Mouse (Mus musculus) kidney, embryonic 14.5 days (tissue): ENCODE results near the gene Upk2. TPM values are rescaled to one million over a fixed set of nuclear protein-coding genes. Genes with fewer than 3 reads are reported as not detected.
A peak's percentile ranks its signal among the peaks of the same experiment; 100 is the strongest.

Source experiments
- ATAC-seq: fragments of 200-750 bp; cut with Nextera tagmentation; 2 replicates; pipeline ENCODE4 v1.8.0; 2017; ENCODE audit warnings: moderate number of reproducible peaks, mild to moderate bottlenecking, moderate TSS enrichment, moderate library complexity; ENCODE audit not compliant: low FRiP score, low TSS enrichment
- H3K27ac ChIP-seq: fragments of 300-500 bp; sonication (generic); 2 replicates; pipeline ENCODE4 v1.5.1; 2014; ENCODE audit warnings: low read depth, mild to moderate bottlenecking, low read length, moderate library complexity, mixed read lengths
- H3K27me3 ChIP-seq: fragments of 300-500 bp; sonication (generic); 2 replicates; pipeline ENCODE4 v1.6.1; 2014; ENCODE audit warnings: mild to moderate bottlenecking, low read length; ENCODE audit not compliant: control insufficient read depth, insufficient read depth
- H3K36me3 ChIP-seq: fragments of 300-500 bp; sonication (generic); 2 replicates; pipeline ENCODE4 v1.6.1; 2014; ENCODE audit warnings: low read length, mixed read lengths; ENCODE audit not compliant: control insufficient read depth, insufficient read depth
- H3K4me1 ChIP-seq: fragments of 300-500 bp; sonication (generic); 2 replicates; pipeline ENCODE4 v1.6.1; 2014; ENCODE audit warnings: low read length, mixed read lengths; ENCODE audit not compliant: control insufficient read depth, insufficient read depth
- H3K4me2 ChIP-seq: fragments of 300-500 bp; sonication (generic); replicated peaks from 2 replicates; pipeline ENCODE4 v1.6.1; 2014; ENCODE audit warnings: low read depth, mild to moderate bottlenecking, low read length
- H3K4me3 ChIP-seq: fragments of 300-500 bp; sonication (generic); 2 replicates; pipeline ENCODE4 v1.5.1; 2014; ENCODE audit warnings: mild to moderate bottlenecking, low read length
- H3K9ac ChIP-seq: fragments of 300-500 bp; sonication (generic); 2 replicates; pipeline ENCODE4 v1.6.1; 2014; ENCODE audit warnings: low read depth, mild to moderate bottlenecking, low read length, moderate library complexity
- H3K9me3 ChIP-seq: fragments of 300-500 bp; sonication (generic); 2 replicates; pipeline ENCODE4 v1.6.1; 2016; ENCODE audit warnings: low read length; ENCODE audit not compliant: control insufficient read depth
- WGBS: fragments of 180-500 bp; shearing (Covaris S2); extraction: QIAGEN DNeasy Blood & Tissue Kit; methylation state at CpG from one replicate; pipeline ENCODE4 v1.1.7; 2014; 5-methylcytosine and 5-hydroxymethylcytosine counted together
- polyA plus RNA-seq: library from polyadenylated mRNA; unstranded; fragments of >200 nt; fragmentation: Nextera tagmentation; extraction: Ambion mirVana; gene quantifications from 2 replicates; pipeline ENCODE4 v1.2.1, GENCODE M21; 2014

Gene Upk2
- polyA plus RNA-seq = 0.30 and 0.39 TPM in 2 replicates

GRCm38 (mm10) chr9:44454891-44455220 lies at the start of gene Upk2:
Upk2 (minus strand) TSS chr9:44454976.
- Histone ChIP-seq H3K36me3 (no peaks in the 10 kb centered on the region), H3K4me1 (peaks cover 3% of the 10 kb centered on the region; the same call in 1 of the 2 replicates), H3K27ac (no peak within 1 kb of the TSS), H3K9ac (no peak within 1 kb of the TSS), H3K4me2 (no peak within 1 kb of the TSS), H3K4me3 (no peak within 1 kb of the TSS), H3K27me3 (no peaks in the 10 kb centered on the region), H3K9me3 (no peaks in the 10 kb centered on the region)
- ATAC-seq = no peak
- WGBS = 20% methylated on average over 4 of the region's 4 CpGs

GRCm38 (mm10) chr9:44502006-44502405 lies 47.2 kb upstream of the Upk2 start:
- Histone ChIP-seq H3K27ac (no peak overlapping the region), H3K4me2 (no peak overlapping the region), H3K9ac (no peak overlapping the region), H3K27me3 (no peaks in the 10 kb centered on the region), H3K4me1 (peaks cover 48% of the 10 kb centered on the region), H3K4me3 (no peak overlapping the region), H3K36me3 (peaks cover 48% of the 10 kb centered on the region), H3K9me3 (no peaks in the 10 kb centered on the region)
- no peak for ATAC-seq
- WGBS = 0% methylated on average over 4 of the region's 4 CpGs

- Histone ChIP-seq H3K4me3 (no peak overlapping the region), H3K4me2 (no peak overlapping the region)
Measured at GRCm38 (mm10) chr9:44501206-44501879, 46.6 kb upstream of the Upk2 start.

GRCm38 (mm10) chr9:44500638-44501175 lies 45.9 kb upstream of the Upk2 start:
- Histone ChIP-seq H3K27ac (no peak overlapping the region; the same call in 1 of the 2 replicates), H3K4me2 (peak overlapping the region; percentile 80), H3K4me1 (peaks cover 55% of the 10 kb centered on the region), H3K36me3 (peaks cover 35% of the 10 kb centered on the region), H3K27me3 (no peaks in the 10 kb centered on the region), H3K9ac (no peak overlapping the region), H3K4me3 (no peak overlapping the region), H3K9me3 (no peaks in the 10 kb centered on the region)
- no peak for ATAC-seq
- 51% methylated on average over 8 of the region's 8 CpGs for WGBS

More at GRCm38 (mm10) chr9:44501206-44501879, 46.6 kb upstream of the Upk2 start:
- Histone ChIP-seq H3K27ac (0 out of 2 replicates have a peak overlapping the region, but pooled peaks have one; percentile 20), H3K4me1 (peaks cover 54% of the 10 kb centered on the region), H3K9me3 (no peaks in the 10 kb centered on the region), H3K9ac (no peak overlapping the region), H3K36me3 (peaks cover 41% of the 10 kb centered on the region), H3K27me3 (no peaks in the 10 kb centered on the region)
- WGBS = 57% methylated on average over 10 of the region's 10 CpGs
- no peak for ATAC-seq

GRCm38 (mm10) chr9:44500163-44500533 lies 45.4 kb upstream of the Upk2 start:
- H3K4me1 ChIP-seq = peaks cover 60% of the 10 kb centered on the region
- H3K36me3 ChIP-seq = peaks cover 29% of the 10 kb centered on the region
- peak overlapping the region; percentile 46 for H3K4me3 ChIP-seq
- no peaks in the 10 kb centered on the region for H3K9me3 ChIP-seq
- peak overlapping the region; percentile 94; the same call in 1 of the 2 replicates for H3K27ac ChIP-seq
- H3K4me2 ChIP-seq = peak overlapping the region; percentile 80
- H3K9ac ChIP-seq = peak overlapping the region; percentile 42; the same call in 1 of the 2 replicates
- WGBS = 36% methylated on average over 5 of the region's 5 CpGs
- no peak; the same call in 1 of the 2 replicates for ATAC-seq
- H3K27me3 ChIP-seq = no peaks in the 10 kb centered on the region

GRCm38 (mm10) chr9:44499356-44500162 lies 44.8 kb upstream of the Upk2 start:
- Histone ChIP-seq H3K36me3 (peaks cover 27% of the 10 kb centered on the region), H3K4me2 (peak overlapping the region; percentile 80), H3K9ac (peak overlapping the region; percentile 64), H3K4me1 (peaks cover 62% of the 10 kb centered on the region), H3K9me3 (no peaks in the 10 kb centered on the region), H3K27ac (peak overlapping the region; percentile 94), H3K27me3 (no peaks in the 10 kb centered on the region), H3K4me3 (peak overlapping the region; percentile 46)
- 7% methylated on average over 20 of the region's 20 CpGs for WGBS
- peak; percentile 24 for ATAC-seq

- Histone ChIP-seq H3K9ac (peak overlapping the region; percentile 64), H3K4me1 (peaks cover 71% of the 10 kb centered on the region), H3K36me3 (peaks cover 26% of the 10 kb centered on the region), H3K27ac (peak overlapping the region; percentile 94), H3K4me3 (peak overlapping the region; percentile 46), H3K4me2 (peak overlapping the region; percentile 80), H3K9me3 (no peaks in the 10 kb centered on the region), H3K27me3 (no peaks in the 10 kb centered on the region)
- WGBS = under 1% methylated on average over 58 of the region's 59 CpGs
- ATAC-seq = peak; percentile 84
Measured at GRCm38 (mm10) chr9:44498421-44499355, 43.9 kb upstream of the Upk2 start.

- no peaks in the 10 kb centered on the region for H3K9me3 ChIP-seq
- no peaks in the 10 kb centered on the region for H3K27me3 ChIP-seq
- H3K4me2 ChIP-seq = peak overlapping the region; percentile 80
- H3K27ac ChIP-seq = peak overlapping the region; percentile 94
- 3% methylated on average over 11 of the region's 11 CpGs for WGBS
- H3K4me3 ChIP-seq = peak overlapping the region; percentile 46
- H3K4me1 ChIP-seq = peaks cover 80% of the 10 kb centered on the region
- H3K9ac ChIP-seq = peak overlapping the region; percentile 64
- peak; percentile 24; the same call in 1 of the 2 replicates for ATAC-seq
- peaks cover 17% of the 10 kb centered on the region for H3K36me3 ChIP-seq
Measured at GRCm38 (mm10) chr9:44497624-44498377, 43.0 kb upstream of the Upk2 start.
